Mouse (Mus musculus): ENCODE results near the gene Baz2b. TPM values are rescaled to one million over a fixed set of nuclear protein-coding genes. Genes with fewer than 3 reads are reported as not detected.

Gene Baz2b
- polyA plus RNA-seq, 1 experiment: 15.0 TPM

- no peak for DNase-seq
- no peaks in the 10 kb centered on the region for H3K4me1 ChIP-seq (ENCODE audit: control insufficient read depth, insufficient read depth, low read length)
- 94% methylated on average over 4 of the region's 4 CpGs for WGBS
- H3K4me3 ChIP-seq (ENCODE audit: insufficient read depth, low read depth, low read length): no peak overlapping the region
- H3K36me3 ChIP-seq (ENCODE audit: control insufficient read depth, insufficient read depth, low read length): 0 out of 2 replicates have a peak, but pooled peaks cover under 1% of the 10 kb centered on the region
- no peaks in the 10 kb centered on the region for H3K27me3 ChIP-seq (replicated peaks; ENCODE audit: control insufficient read depth, insufficient read depth, low read length)
- TF ChIP-seq POLR2A (IDR thresholded peaks at IDR 0.05; ENCODE audit: low read depth, low read length): no peak
- no peak overlapping the region for H3K27ac ChIP-seq (ENCODE audit: insufficient read depth, low read depth, low read length)
Observed at GRCm38 (mm10) chr2:59932244-59932643, 277.4 kb downstream of the Baz2b start.

GRCm38 (mm10) chr2:59913610-59914009 lies 296.0 kb downstream of the Baz2b start:
- no peaks in the 10 kb centered on the region for H3K27me3 ChIP-seq (replicated peaks; ENCODE audit: control insufficient read depth, insufficient read depth, low read length)
- 92% methylated on average over 11 of the region's 11 CpGs for WGBS
- peaks cover 19% of the 10 kb centered on the region for H3K36me3 ChIP-seq (ENCODE audit: control insufficient read depth, insufficient read depth, low read length)
- no peak for DNase-seq
- no peak for TF ChIP-seq CTCF (conservative IDR thresholded peaks at IDR 0.05; ENCODE audit: insufficient read depth, insufficient read length, low read depth, low read length)
- TF ChIP-seq POLR2A (IDR thresholded peaks at IDR 0.05; ENCODE audit: low read depth, low read length): no peak
- no peak overlapping the region for H3K27ac ChIP-seq (ENCODE audit: insufficient read depth, low read depth, low read length)
- no peak overlapping the region for H3K4me3 ChIP-seq (ENCODE audit: insufficient read depth, low read depth, low read length)
- no peaks in the 10 kb centered on the region for H3K4me1 ChIP-seq (ENCODE audit: control insufficient read depth, insufficient read depth, low read length)

DNA sequence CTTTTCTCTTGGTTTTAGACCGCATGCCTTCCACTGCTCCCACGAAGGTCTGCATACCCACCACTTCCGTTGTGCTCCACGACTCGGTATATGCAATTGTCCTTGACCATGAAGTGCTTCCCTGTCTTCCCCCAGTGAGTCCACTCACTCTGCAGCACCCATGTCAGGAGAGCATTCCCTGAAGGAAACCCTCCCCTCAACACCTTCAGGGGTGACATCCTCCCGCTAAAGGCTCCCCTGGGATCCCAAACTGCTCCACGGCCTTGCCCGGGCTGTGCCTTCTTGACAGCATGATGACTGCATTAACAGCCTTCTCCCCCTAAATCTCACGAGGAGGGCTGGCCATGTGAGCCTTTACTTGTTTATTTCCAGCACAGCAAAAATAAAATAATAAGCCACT lies 301.6 kb downstream of the Baz2b start:
- no peak overlapping the region for H3K4me3 ChIP-seq (ENCODE audit: insufficient read depth, low read depth, low read length)
- TF ChIP-seq POLR2A (IDR thresholded peaks at IDR 0.05; ENCODE audit: low read depth, low read length) (no peak), CTCF (conservative IDR thresholded peaks at IDR 0.05; ENCODE audit: insufficient read depth, insufficient read length, low read depth, low read length) (no peak)
- peaks cover 14% of the 10 kb centered on the region for H3K36me3 ChIP-seq (ENCODE audit: control insufficient read depth, insufficient read depth, low read length)
- no peak overlapping the region for H3K27ac ChIP-seq (ENCODE audit: insufficient read depth, low read depth, low read length)
- DNase-seq: no peak
- 91% methylated on average over 9 of the region's 9 CpGs for WGBS
- no peaks in the 10 kb centered on the region for H3K27me3 ChIP-seq (replicated peaks; ENCODE audit: control insufficient read depth, insufficient read depth, low read length)
- no peaks in the 10 kb centered on the region for H3K4me1 ChIP-seq (ENCODE audit: control insufficient read depth, insufficient read depth, low read length)

DNA sequence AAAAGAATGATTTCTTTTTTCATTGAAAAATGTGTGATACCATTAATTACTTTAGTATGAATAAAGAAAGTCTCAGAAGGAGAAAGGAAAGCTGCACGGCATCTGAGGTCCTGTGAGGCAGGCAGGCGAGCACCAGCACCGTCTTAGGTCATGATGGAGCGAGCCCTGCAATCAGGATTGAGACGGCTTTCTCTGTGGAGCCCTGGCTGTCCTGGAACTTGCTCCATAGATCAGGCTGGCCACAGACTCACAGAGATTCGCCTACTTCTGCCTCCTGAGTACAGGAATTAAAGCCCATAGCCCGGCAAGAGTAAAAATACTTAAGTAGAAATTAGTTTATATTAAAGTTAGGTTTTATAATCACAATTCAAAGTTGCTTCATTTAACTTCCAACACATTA lies 305.6 kb downstream of the Baz2b start:
- Histone ChIP-seq H3K4me3 (ENCODE audit: insufficient read depth, low read depth, low read length) (no peak overlapping the region), H3K36me3 (ENCODE audit: control insufficient read depth, insufficient read depth, low read length) (peaks cover 13% of the 10 kb centered on the region), H3K27ac (ENCODE audit: insufficient read depth, low read depth, low read length) (no peak overlapping the region), H3K4me1 (ENCODE audit: control insufficient read depth, insufficient read depth, low read length) (no peaks in the 10 kb centered on the region), H3K27me3 (replicated peaks; ENCODE audit: control insufficient read depth, insufficient read depth, low read length) (no peaks in the 10 kb centered on the region)
- WGBS: 93% methylated on average over 7 of the region's 7 CpGs
- TF ChIP-seq POLR2A (IDR thresholded peaks at IDR 0.05; ENCODE audit: low read depth, low read length) (no peak), CTCF (conservative IDR thresholded peaks at IDR 0.05; ENCODE audit: insufficient read depth, insufficient read length, low read depth, low read length) (no peak)
- no peak for DNase-seq

DNA sequence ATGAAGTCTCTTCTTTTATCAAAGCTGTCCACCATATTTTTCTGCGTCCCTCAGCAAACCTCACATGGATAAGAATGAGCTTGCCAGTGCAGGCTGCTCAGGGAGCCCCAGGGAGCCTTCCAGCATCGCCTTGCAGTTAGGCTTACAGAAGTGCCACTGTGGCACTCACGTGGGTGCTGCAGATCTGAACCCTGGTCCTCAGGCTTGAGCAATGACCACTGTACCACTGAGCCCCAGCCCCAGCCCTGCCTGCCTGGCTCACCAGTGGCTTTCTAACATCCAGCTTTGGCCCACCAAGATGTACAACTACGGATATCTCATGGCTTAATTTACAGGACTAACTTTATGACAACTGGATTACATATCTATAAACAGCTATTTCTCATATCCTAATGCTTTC lies 311.0 kb downstream of the Baz2b start:
- H3K27ac ChIP-seq (ENCODE audit: insufficient read depth, low read depth, low read length): no peak overlapping the region
- TF ChIP-seq POLR2A (IDR thresholded peaks at IDR 0.05; ENCODE audit: low read depth, low read length): no peak
- no peak for TF ChIP-seq CTCF (conservative IDR thresholded peaks at IDR 0.05; ENCODE audit: insufficient read depth, insufficient read length, low read depth, low read length)
- DNase-seq: no peak
- WGBS: 95% methylated on average over 4 of the region's 4 CpGs
- no peak overlapping the region for H3K4me3 ChIP-seq (ENCODE audit: insufficient read depth, low read depth, low read length)
- no peaks in the 10 kb centered on the region for H3K27me3 ChIP-seq (replicated peaks; ENCODE audit: control insufficient read depth, insufficient read depth, low read length)
- peaks cover 11% of the 10 kb centered on the region for H3K36me3 ChIP-seq (ENCODE audit: control insufficient read depth, insufficient read depth, low read length)
- H3K4me1 ChIP-seq (ENCODE audit: control insufficient read depth, insufficient read depth, low read length): no peaks in the 10 kb centered on the region

GRCm38 (mm10) chr2:59898105-59898504 lies 311.5 kb downstream of the Baz2b start:
- 85% methylated on average over 6 of the region's 7 CpGs for WGBS
- DNase-seq: no peak
- H3K27ac ChIP-seq (ENCODE audit: insufficient read depth, low read depth, low read length): no peak overlapping the region
- TF ChIP-seq CTCF (conservative IDR thresholded peaks at IDR 0.05; ENCODE audit: insufficient read depth, insufficient read length, low read depth, low read length): no peak
- TF ChIP-seq POLR2A (IDR thresholded peaks at IDR 0.05; ENCODE audit: low read depth, low read length): no peak
- peaks cover 11% of the 10 kb centered on the region for H3K36me3 ChIP-seq (ENCODE audit: control insufficient read depth, insufficient read depth, low read length)
- no peaks in the 10 kb centered on the region for H3K4me1 ChIP-seq (ENCODE audit: control insufficient read depth, insufficient read depth, low read length)
- H3K27me3 ChIP-seq (replicated peaks; ENCODE audit: control insufficient read depth, insufficient read depth, low read length): no peaks in the 10 kb centered on the region
- no peak overlapping the region for H3K4me3 ChIP-seq (ENCODE audit: insufficient read depth, low read depth, low read length)

DNA sequence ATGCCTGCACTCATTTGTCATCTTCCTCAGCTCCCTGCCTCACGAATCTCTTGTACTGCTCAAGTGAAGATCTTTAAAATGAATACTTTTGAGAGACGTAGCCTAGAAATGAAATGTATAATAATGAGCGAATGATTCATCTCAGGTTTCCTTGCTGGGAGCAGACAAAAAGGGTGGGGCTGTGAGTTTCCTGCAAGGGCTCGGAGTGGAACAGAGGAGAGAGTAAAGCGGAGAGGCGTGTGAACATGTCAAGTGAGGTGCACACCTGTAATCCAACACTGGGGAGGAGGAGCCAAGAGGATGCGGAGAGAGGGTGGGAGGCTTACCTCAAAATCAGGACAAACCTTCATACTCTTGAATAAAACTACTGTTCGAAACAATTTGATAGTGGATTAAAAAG lies 312.8 kb downstream of the Baz2b start:
- WGBS: 76% methylated on average over 8 of the region's 8 CpGs
- DNase-seq: no peak
- TF ChIP-seq POLR2A (IDR thresholded peaks at IDR 0.05; ENCODE audit: low read depth, low read length): no peak
- no peak for TF ChIP-seq CTCF (conservative IDR thresholded peaks at IDR 0.05; ENCODE audit: insufficient read depth, insufficient read length, low read depth, low read length)

GRCm38 (mm10) chr2:59896400-59896799 lies 313.2 kb downstream of the Baz2b start:
- H3K27ac ChIP-seq (ENCODE audit: insufficient read depth, low read depth, low read length): no peak overlapping the region
- WGBS: 78% methylated on average over 7 of the region's 7 CpGs
- no peak for DNase-seq

More for the DNA sequence above, 312.8 kb downstream of the Baz2b start:
- no peak overlapping the region for H3K27ac ChIP-seq (ENCODE audit: insufficient read depth, low read depth, low read length)
- H3K27me3 ChIP-seq (replicated peaks; ENCODE audit: control insufficient read depth, insufficient read depth, low read length): no peaks in the 10 kb centered on the region
- H3K36me3 ChIP-seq (ENCODE audit: control insufficient read depth, insufficient read depth, low read length): peaks cover 11% of the 10 kb centered on the region
- no peak overlapping the region for H3K4me3 ChIP-seq (ENCODE audit: insufficient read depth, low read depth, low read length)
- no peaks in the 10 kb centered on the region for H3K4me1 ChIP-seq (ENCODE audit: control insufficient read depth, insufficient read depth, low read length)

More at GRCm38 (mm10) chr2:59896400-59896799, 313.2 kb downstream of the Baz2b start:
- Histone ChIP-seq H3K36me3 (ENCODE audit: control insufficient read depth, insufficient read depth, low read length) (peaks cover 8% of the 10 kb centered on the region; the same call in 1 of the 2 replicates), H3K4me3 (ENCODE audit: insufficient read depth, low read depth, low read length) (no peak overlapping the region), H3K27me3 (replicated peaks; ENCODE audit: control insufficient read depth, insufficient read depth, low read length) (no peaks in the 10 kb centered on the region), H3K4me1 (ENCODE audit: control insufficient read depth, insufficient read depth, low read length) (no peaks in the 10 kb centered on the region)
- TF ChIP-seq POLR2A (IDR thresholded peaks at IDR 0.05; ENCODE audit: low read depth, low read length): no peak
